ENCODE assay signal across 15 mouse cellular contexts in genomic region chr2:121137371-121137770, GRCm38 (mm10). TPM values are rescaled to one million over a fixed set of nuclear protein-coding genes. Genes with fewer than 3 reads are reported as not detected.
DNase-seq lines count a peak whose midpoint lies in the region; ATAC-seq and TF ChIP-seq lines count a peak whose summit lies in the region.
"Had no signal": no experiment of that assay in that cellular context is flagged by ENCODE, and none has a peak within 500 bp of the region (broad histone marks: within the 10 kb centered on the region; RNA-seq: fewer than 3 reads in every experiment).

No protein-coding gene starts in this region.

- 0 out of 2 replicates have a peak overlapping the region, but pooled peaks have one; percentile 1 for H3K4me2 ChIP-seq in heart, embryonic 16.5 days (ENCODE audit: low read depth, low read length)
- H3K4me2 ChIP-seq in heart, embryonic 11.5 days, result no peak overlapping the region
- peak overlapping the region; percentile 11 for H3K4me2 ChIP-seq in liver, embryonic 14.5 days (ENCODE audit: low read depth)
- H3K4me2 ChIP-seq in liver, embryonic 16.5 days (ENCODE audit: low read depth, low read length), result peak overlapping the region; percentile 17
- H3K4me2 ChIP-seq: embryonic facial prominence, embryonic 12.5 days had no signal

- TF ChIP-seq CTCF in liver, embryonic 14.5 days (IDR thresholded peaks at IDR 0.05; ENCODE audit: low read depth), result no peak

- no peaks in the 10 kb centered on the region for H3K27me3 ChIP-seq in heart, embryonic 16.5 days (ENCODE audit: control insufficient read depth, insufficient read depth, low read length)
- H3K27me3 ChIP-seq in heart, embryonic 11.5 days (ENCODE audit: control insufficient read depth, insufficient read depth, low read length), result no peaks in the 10 kb centered on the region
- no peaks in the 10 kb centered on the region for H3K27me3 ChIP-seq in liver, embryonic 14.5 days (ENCODE audit: control insufficient read depth, insufficient read depth, low read length)
- H3K27me3 ChIP-seq in liver, embryonic 16.5 days (ENCODE audit: control insufficient read depth, insufficient read depth, low read depth, low read length), result no peaks in the 10 kb centered on the region
- H3K27me3 ChIP-seq in forebrain, embryonic 10.5 days (ENCODE audit: poor library complexity, severe bottlenecking), result no peaks in the 10 kb centered on the region
- H3K27me3 ChIP-seq: embryonic facial prominence, embryonic 12.5 days; forebrain, embryonic 12.5 days had no signal

- DNase-seq in liver, embryonic 14.5 days (ENCODE audit: low read depth in 3 of 3, low spot score in 3 of 3), result no peak
- DNase-seq in liver, result no peak
- DNase-seq in CD4-positive helper T cell, adult 2 months (ENCODE audit: low read depth, low spot score), result peak; percentile 5
- no peak for DNase-seq in forebrain, embryonic 10.5 days (ENCODE audit: extremely low spot score, low spot score)
- no peak for DNase-seq in layer of hippocampus, postnatal 36 days
- DNase-seq: adrenal gland, postnatal 10 days; cerebellum, adult 9-11 months; kidney, adult 18-20 months had no signal

- H3K9ac ChIP-seq in heart, embryonic 16.5 days (ENCODE audit: low read length), result no peak overlapping the region
- no peak overlapping the region for H3K9ac ChIP-seq in heart, embryonic 11.5 days (ENCODE audit: low read depth, low read length)
- no peak overlapping the region for H3K9ac ChIP-seq in liver, embryonic 14.5 days (replicated peaks)
- H3K9ac ChIP-seq in liver, embryonic 16.5 days (ENCODE audit: low read depth, low read length), result no peak overlapping the region
- H3K9ac ChIP-seq: embryonic facial prominence, embryonic 12.5 days; forebrain, embryonic 12.5 days had no signal

- H3K9me3 ChIP-seq in heart, embryonic 16.5 days (replicated peaks; ENCODE audit: control insufficient read depth, low read length), result no peaks in the 10 kb centered on the region
- no peaks in the 10 kb centered on the region for H3K9me3 ChIP-seq in heart, embryonic 11.5 days (replicated peaks; ENCODE audit: control insufficient read depth, low read length)
- no peaks in the 10 kb centered on the region for H3K9me3 ChIP-seq in liver, embryonic 14.5 days (ENCODE audit: control insufficient read depth, low read length)
- H3K9me3 ChIP-seq in liver, embryonic 16.5 days (replicated peaks; ENCODE audit: control insufficient read depth, low read length), result no peaks in the 10 kb centered on the region
- peaks cover 16% of the 10 kb centered on the region for H3K9me3 ChIP-seq in forebrain, embryonic 10.5 days

- WGBS in heart, embryonic 16.5 days, result 93% methylated on average over 4 of the region's 4 CpGs
- WGBS in heart, embryonic 11.5 days (ENCODE audit: insufficient replicate concordance), result 95% methylated on average over 4 of the region's 4 CpGs
- WGBS in liver, embryonic 14.5 days (ENCODE audit: insufficient replicate concordance), result 83% methylated on average over 4 of the region's 4 CpGs
- 91% methylated on average over 4 of the region's 4 CpGs for WGBS in liver, embryonic 16.5 days (ENCODE audit: insufficient replicate concordance)
- WGBS in forebrain, embryonic 10.5 days, result 98% methylated on average over 4 of the region's 4 CpGs

- H3K27ac ChIP-seq in heart, embryonic 16.5 days (ENCODE audit: low read length), result no peak overlapping the region
- no peak overlapping the region for H3K27ac ChIP-seq in heart, embryonic 11.5 days (ENCODE audit: low read depth, low read length)
- no peak overlapping the region for H3K27ac ChIP-seq in liver, embryonic 14.5 days
- H3K27ac ChIP-seq in liver, embryonic 16.5 days (ENCODE audit: low read length), result no peak overlapping the region
- H3K27ac ChIP-seq in forebrain, embryonic 10.5 days, result no peak overlapping the region
- H3K27ac ChIP-seq: embryonic facial prominence, embryonic 12.5 days; forebrain, embryonic 12.5 days had no signal

- peaks cover 15% of the 10 kb centered on the region for H3K36me3 ChIP-seq in heart, embryonic 16.5 days (ENCODE audit: control insufficient read depth, insufficient read depth)
- H3K36me3 ChIP-seq in heart, embryonic 11.5 days (ENCODE audit: control insufficient read depth, insufficient read depth, low read length), result peaks cover 9% of the 10 kb centered on the region
- peaks cover 3% of the 10 kb centered on the region; the same call in 1 of the 2 replicates for H3K36me3 ChIP-seq in liver, embryonic 14.5 days (replicated peaks; ENCODE audit: control insufficient read depth, insufficient read depth, low read depth)
- H3K36me3 ChIP-seq in liver, embryonic 16.5 days (ENCODE audit: control insufficient read depth, insufficient read depth), result peaks cover 4% of the 10 kb centered on the region
- peaks cover 34% of the 10 kb centered on the region for H3K36me3 ChIP-seq in forebrain, embryonic 10.5 days (replicated peaks)

- H3K4me3 ChIP-seq in heart, embryonic 16.5 days (ENCODE audit: low read length), result no peak overlapping the region
- no peak overlapping the region for H3K4me3 ChIP-seq in heart, embryonic 11.5 days (ENCODE audit: low read depth, low read length)
- H3K4me3 ChIP-seq in liver, embryonic 14.5 days (ENCODE audit: insufficient read depth in 1 of 2, low read depth in 2 of 2, low read length in 2 of 2), result no peak overlapping the region
- no peak overlapping the region for H3K4me3 ChIP-seq in liver, embryonic 16.5 days (ENCODE audit: low read depth, low read length)
- no peak overlapping the region for H3K4me3 ChIP-seq in forebrain, embryonic 10.5 days
- H3K4me3 ChIP-seq: embryonic facial prominence, embryonic 12.5 days; forebrain, embryonic 12.5 days had no signal

- peaks cover 23% of the 10 kb centered on the region for H3K4me1 ChIP-seq in heart, embryonic 16.5 days (ENCODE audit: control insufficient read depth, insufficient read depth, low read length)
- H3K4me1 ChIP-seq in heart, embryonic 11.5 days (ENCODE audit: control insufficient read depth, insufficient read depth, low read length), result peaks cover 18% of the 10 kb centered on the region
- peaks cover 15 to 20% of the 10 kb centered on the region in 2 experiments for H3K4me1 ChIP-seq in liver, embryonic 14.5 days (replicated peaks; ENCODE audit: control insufficient read depth in 2 of 2, insufficient read depth in 2 of 2, low read length in 1 of 2)
- H3K4me1 ChIP-seq in liver, embryonic 16.5 days (ENCODE audit: control insufficient read depth, low read depth, low read length), result peaks cover 28% of the 10 kb centered on the region
- H3K4me1 ChIP-seq in forebrain, embryonic 10.5 days, result peaks cover 28% of the 10 kb centered on the region

- TF ChIP-seq EP300 in liver, embryonic 14.5 days (IDR thresholded peaks at IDR 0.05; ENCODE audit: low read depth), result no peak

- no peak for ATAC-seq in heart, embryonic 16.5 days (replicated peaks; ENCODE audit: extremely low read depth, insufficient read depth, low FRiP score)
- no peak for ATAC-seq in heart, embryonic 11.5 days (replicated peaks; ENCODE audit: insufficient number of reproducible peaks, low FRiP score, low TSS enrichment)
- no peak for ATAC-seq in liver, embryonic 14.5 days (ENCODE audit: insufficient read depth)
- ATAC-seq in liver, embryonic 16.5 days (ENCODE audit: low read depth), result no peak

RNA-seq across cellular contexts. Expression of gene Adal, which starts 2.9 kb away (rescaled TPM):
- polyA plus RNA-seq in heart, embryonic 16.5 days (2015; fragmentation: Nextera tagmentation; extraction: Ambion mirVana), result 14.9 and 19.7 TPM in 2 replicates
- polyA plus RNA-seq in heart, embryonic 11.5 days (2014; fragmentation: Nextera tagmentation; extraction: Ambion mirVana), result 14.3 and 14.6 TPM in 2 replicates
- polyA plus RNA-seq in liver, embryonic 14.5 days (2012; rRNA removed), result 3.7 and 5.6 TPM in 2 replicates
- 7.5 and 9.0 TPM in 2 replicates for polyA plus RNA-seq in liver, embryonic 14.5 days (2014; fragmentation: Nextera tagmentation; extraction: Ambion mirVana)
- polyA plus RNA-seq in liver, embryonic 16.5 days (2015; fragmentation: Nextera tagmentation; extraction: Ambion mirVana), result 9.5 and 10.2 TPM in 2 replicates
- 24.7 and 25.2 TPM in 2 replicates for polyA plus RNA-seq in forebrain, embryonic 10.5 days (2016; fragmentation: Nextera tagmentation; extraction: Ambion mirVana)
- 10 to 100 TPM; 22.7 to 24.1 TPM for total RNA-seq in layer of hippocampus, postnatal 36 days (2021)

RNA-seq across cellular contexts. Expression of gene Lcmt2, which starts 3.1 kb away (rescaled TPM):
- polyA plus RNA-seq in heart, embryonic 16.5 days (2015; fragmentation: Nextera tagmentation; extraction: Ambion mirVana), result 19.0 and 20.1 TPM in 2 replicates
- polyA plus RNA-seq in heart, embryonic 11.5 days (2014; fragmentation: Nextera tagmentation; extraction: Ambion mirVana), result 14.0 and 17.6 TPM in 2 replicates
- polyA plus RNA-seq in liver, embryonic 14.5 days (2012; rRNA removed), result 3.6 and 4.1 TPM in 2 replicates
- polyA plus RNA-seq in liver, embryonic 14.5 days (2014; fragmentation: Nextera tagmentation; extraction: Ambion mirVana), result 8.4 and 8.9 TPM in 2 replicates
- polyA plus RNA-seq in liver, embryonic 16.5 days (2015; fragmentation: Nextera tagmentation; extraction: Ambion mirVana), result 9.4 and 10.5 TPM in 2 replicates
- 19.1 and 21.6 TPM in 2 replicates for polyA plus RNA-seq in forebrain, embryonic 10.5 days (2016; fragmentation: Nextera tagmentation; extraction: Ambion mirVana)
- 1 to 10 TPM; 7.0 to 7.2 TPM for total RNA-seq in layer of hippocampus, postnatal 36 days (2021)

RNA-seq across cellular contexts. Expression of gene Tgm7, which starts 27.8 kb away (rescaled TPM):
- polyA plus RNA-seq in heart, embryonic 16.5 days (2015; fragmentation: Nextera tagmentation; extraction: Ambion mirVana), result not detected in 2 replicates
- polyA plus RNA-seq in heart, embryonic 11.5 days (2014; fragmentation: Nextera tagmentation; extraction: Ambion mirVana), result not detected in 2 replicates
- 0.02 TPM in 1 of 2 replicates, not detected in the other for polyA plus RNA-seq in liver, embryonic 14.5 days (2012; rRNA removed)
- polyA plus RNA-seq in liver, embryonic 14.5 days (2014; fragmentation: Nextera tagmentation; extraction: Ambion mirVana), result not detected in 2 replicates
- not detected in 2 replicates for polyA plus RNA-seq in liver, embryonic 16.5 days (2015; fragmentation: Nextera tagmentation; extraction: Ambion mirVana)
- polyA plus RNA-seq in forebrain, embryonic 10.5 days (2016; fragmentation: Nextera tagmentation; extraction: Ambion mirVana), result not detected in 2 replicates
- under 1 TPM; 0.18 to 0.20 TPM for total RNA-seq in layer of hippocampus, postnatal 36 days (2021)
- total RNA-seq: adrenal gland, postnatal 10 days; monocyte, adult 5-6 weeks had no signal
- polyA plus RNA-seq: embryonic facial prominence, embryonic 12.5 days; forebrain, embryonic 12.5 days; limb, embryonic 11.5 days had no signal

RNA-seq across cellular contexts. Expression of gene Tubgcp4, which starts 33.1 kb away (rescaled TPM):
- polyA plus RNA-seq in heart, embryonic 16.5 days (2015; fragmentation: Nextera tagmentation; extraction: Ambion mirVana), result 34.1 and 36.1 TPM in 2 replicates
- polyA plus RNA-seq in heart, embryonic 11.5 days (2014; fragmentation: Nextera tagmentation; extraction: Ambion mirVana), result 41.0 and 44.9 TPM in 2 replicates
- 13.0 and 15.0 TPM in 2 replicates for polyA plus RNA-seq in liver, embryonic 14.5 days (2012; rRNA removed)
- polyA plus RNA-seq in liver, embryonic 14.5 days (2014; fragmentation: Nextera tagmentation; extraction: Ambion mirVana), result 20.3 and 21.3 TPM in 2 replicates
- 19.0 and 20.5 TPM in 2 replicates for polyA plus RNA-seq in liver, embryonic 16.5 days (2015; fragmentation: Nextera tagmentation; extraction: Ambion mirVana)
- 88.0 and 89.4 TPM in 2 replicates for polyA plus RNA-seq in forebrain, embryonic 10.5 days (2016; fragmentation: Nextera tagmentation; extraction: Ambion mirVana)
- total RNA-seq in layer of hippocampus, postnatal 36 days (2021), result 10 to 100 TPM; 40.3 to 45.9 TPM

RNA-seq across cellular contexts. Expression of gene Zscan29, which starts 33.6 kb away (rescaled TPM):
- polyA plus RNA-seq in heart, embryonic 16.5 days (2015; fragmentation: Nextera tagmentation; extraction: Ambion mirVana), result 6.3 and 7.1 TPM in 2 replicates
- polyA plus RNA-seq in heart, embryonic 11.5 days (2014; fragmentation: Nextera tagmentation; extraction: Ambion mirVana), result 6.3 and 8.2 TPM in 2 replicates
- 1.5 and 2.0 TPM in 2 replicates for polyA plus RNA-seq in liver, embryonic 14.5 days (2012; rRNA removed)
- 2.8 and 3.1 TPM in 2 replicates for polyA plus RNA-seq in liver, embryonic 14.5 days (2014; fragmentation: Nextera tagmentation; extraction: Ambion mirVana)
- 3.9 and 4.4 TPM in 2 replicates for polyA plus RNA-seq in liver, embryonic 16.5 days (2015; fragmentation: Nextera tagmentation; extraction: Ambion mirVana)
- 12.4 and 14.6 TPM in 2 replicates for polyA plus RNA-seq in forebrain, embryonic 10.5 days (2016; fragmentation: Nextera tagmentation; extraction: Ambion mirVana)
- total RNA-seq in layer of hippocampus, postnatal 36 days (2021), result 1 to 10 TPM; 6.3 to 8.2 TPM
